Mouse (Mus musculus): ENCODE measurements at regions not wholly inside any gene's neighbourhood (a gene's known extent, or its start where the extent isn't known, plus 50 kb on each side); places are given as distances from the start of the nearest gene placed in this dataset.

DNA sequence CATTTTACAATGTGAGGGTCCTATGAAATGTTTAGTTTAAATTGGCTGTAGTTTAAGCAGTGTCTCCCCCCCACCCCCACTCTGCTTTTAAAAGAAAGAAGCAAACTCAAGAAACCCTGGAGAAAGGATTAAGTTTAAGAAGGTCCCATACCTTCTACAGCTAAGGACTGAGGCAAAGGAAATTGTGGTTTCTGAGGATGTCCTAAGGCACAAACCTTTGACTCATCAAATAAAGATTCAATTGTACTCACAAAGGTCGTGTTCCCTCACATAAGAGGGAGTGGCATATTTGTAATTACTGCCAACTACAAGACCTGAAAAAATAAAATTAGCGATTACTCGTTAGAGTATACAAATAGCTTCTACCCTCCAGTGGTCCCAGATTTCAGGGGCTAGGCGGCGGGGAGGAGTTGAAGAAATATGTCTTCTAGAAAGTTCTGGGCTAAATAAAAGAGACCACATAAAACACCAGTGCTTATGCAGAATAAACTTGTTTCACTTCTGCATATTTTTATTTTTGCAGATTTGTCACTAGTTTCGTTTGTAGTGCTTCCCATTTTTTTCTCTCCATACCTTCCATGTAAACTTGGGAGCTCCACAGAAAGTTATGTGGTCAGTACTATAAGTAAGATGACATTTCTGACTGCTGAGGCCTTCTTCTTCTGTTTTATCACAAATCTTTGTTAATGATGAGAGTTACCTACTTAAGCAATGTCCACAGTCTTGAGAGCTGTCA lies 127.0 kb downstream of the Csl start:
- TF ChIP-seq POLR2A (IDR thresholded peaks at IDR 0.05; ENCODE audit: control insufficient read depth, low read depth, low read length) (no peak), CTCF (IDR thresholded peaks at IDR 0.05; ENCODE audit: control insufficient read depth, insufficient read depth, insufficient replicate concordance, low read depth, low read length) (no peak)
